Mouse (Mus musculus): ENCODE measurements around the gene Agl. TPM values are rescaled to one million over a fixed set of nuclear protein-coding genes. Genes with fewer than 3 reads are reported as not detected.
A peak's percentile ranks its signal among the peaks of the same experiment; 100 is the strongest.

The Agl gene
- 12.6 and 14.5 TPM in 2 replicates for polyA plus RNA-seq (2015; fragmentation: Nextera tagmentation; extraction: Ambion mirVana)

DNA sequence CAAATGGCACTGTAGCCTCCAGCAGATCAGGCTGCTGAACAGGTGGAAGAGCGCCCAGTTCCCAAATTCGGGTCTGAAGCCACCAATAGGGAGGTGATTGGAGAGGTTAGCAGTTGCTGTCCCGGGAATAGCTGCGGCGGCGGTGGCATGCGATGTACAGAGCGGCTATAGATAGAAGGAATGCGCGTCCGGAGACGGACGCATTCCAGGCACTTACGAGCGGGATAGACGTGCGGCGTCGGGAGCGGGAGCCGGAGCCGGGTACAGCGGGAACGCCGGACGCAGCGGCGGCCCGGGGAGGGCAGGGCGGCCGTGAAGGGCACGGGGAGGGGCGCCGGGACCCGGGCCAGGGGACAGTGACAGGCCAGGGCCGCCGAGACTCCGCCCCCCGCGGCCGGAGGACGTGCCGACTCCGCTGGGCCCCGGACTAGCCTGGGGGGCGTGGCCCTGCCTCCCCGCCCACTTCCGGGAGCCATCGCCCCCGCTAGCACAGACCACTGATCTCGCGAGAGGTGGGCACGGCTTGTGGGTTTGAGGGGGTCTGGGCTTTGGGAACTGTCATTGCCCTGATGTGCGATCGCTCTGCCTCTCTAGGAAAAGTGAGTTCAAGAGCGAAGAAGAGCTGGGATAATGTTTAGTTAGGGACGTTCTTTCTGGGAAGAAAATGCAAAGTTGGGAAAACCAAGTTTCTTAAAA is at the start of gene Agl:
Agl (minus strand) TSS at position 356 of the 696 bp plus-strand sequence.
- peaks cover 13% of the 10 kb centered on the region for H3K4me1 ChIP-seq (ENCODE audit: control insufficient read depth, insufficient read depth, low read length)
- under 1% methylated on average over 54 of the region's 57 CpGs for WGBS
- peak; percentile 100 for ATAC-seq
- H3K4me2 ChIP-seq (ENCODE audit: low read length): peak within 1 kb of the TSS; percentile 83
- no peaks in the 10 kb centered on the region for H3K27me3 ChIP-seq (ENCODE audit: control insufficient read depth, insufficient read depth, low read depth, low read length)
- peak within 1 kb of the TSS; percentile 73 for H3K9ac ChIP-seq (ENCODE audit: low read depth, low read length)
- H3K4me3 ChIP-seq (ENCODE audit: low read depth, low read length): peak within 1 kb of the TSS; percentile 55
- H3K27ac ChIP-seq (ENCODE audit: low read length): peak within 1 kb of the TSS; percentile 83
- no peaks in the 10 kb centered on the region for H3K36me3 ChIP-seq (ENCODE audit: control insufficient read depth, insufficient read depth, low read length)
- no peaks in the 10 kb centered on the region for H3K9me3 ChIP-seq (replicated peaks; ENCODE audit: control insufficient read depth, low read length, poor library complexity, severe bottlenecking)

DNA sequence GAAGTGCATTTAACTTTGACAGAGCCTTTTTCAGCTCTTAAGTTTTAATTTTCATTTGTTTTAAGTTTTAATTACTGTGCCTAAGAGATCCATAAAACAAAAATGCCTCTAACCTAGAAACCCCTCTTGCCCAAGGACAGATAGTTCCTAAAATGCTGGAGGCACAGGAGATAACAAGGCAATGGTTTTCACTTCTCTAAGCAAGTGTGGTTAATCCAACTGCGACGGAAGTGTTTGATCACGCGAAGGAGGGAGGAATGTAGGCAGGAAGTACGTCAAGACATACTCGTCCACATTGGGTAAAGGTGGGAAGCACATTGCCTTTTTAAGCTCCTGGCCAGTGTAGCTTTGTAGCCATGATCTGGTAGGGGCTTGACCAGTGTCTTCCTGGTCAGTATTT is 49.6 kb upstream of the Agl start:
- H3K9me3 ChIP-seq (replicated peaks; ENCODE audit: control insufficient read depth, low read length, poor library complexity, severe bottlenecking): no peaks in the 10 kb centered on the region
- no peak for ATAC-seq
- H3K4me3 ChIP-seq (ENCODE audit: low read depth, low read length): no peak overlapping the region
- no peak overlapping the region for H3K27ac ChIP-seq (ENCODE audit: low read length)
- H3K36me3 ChIP-seq (ENCODE audit: control insufficient read depth, insufficient read depth, low read length): no peaks in the 10 kb centered on the region
- no peak overlapping the region for H3K9ac ChIP-seq (ENCODE audit: low read depth, low read length)
- no peaks in the 10 kb centered on the region for H3K27me3 ChIP-seq (ENCODE audit: control insufficient read depth, insufficient read depth, low read depth, low read length)
- WGBS: 82% methylated on average over 6 of the region's 6 CpGs
- no peak overlapping the region for H3K4me2 ChIP-seq (ENCODE audit: low read length)
- H3K4me1 ChIP-seq (ENCODE audit: control insufficient read depth, insufficient read depth, low read length): 0 out of 2 replicates have a peak, but pooled peaks cover 4% of the 10 kb centered on the region

DNA sequence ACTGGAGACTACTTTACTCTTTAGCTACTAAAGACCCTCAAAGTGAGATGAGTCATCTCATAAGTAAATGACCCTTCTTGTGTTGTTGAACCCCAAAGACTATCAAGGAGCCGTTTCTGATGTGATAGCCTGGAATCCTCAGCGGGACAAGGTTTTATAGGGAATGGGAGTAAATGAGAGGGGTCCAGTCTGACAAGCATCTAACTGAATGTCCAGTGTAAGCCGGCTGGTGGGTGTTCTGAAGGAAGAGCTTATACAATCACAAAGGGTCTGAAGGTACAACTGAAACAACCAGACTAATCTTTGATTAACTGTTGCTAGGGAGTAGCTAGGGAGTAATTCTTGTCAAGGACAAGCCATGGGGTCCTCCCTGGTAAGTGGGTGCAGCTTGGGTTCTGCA is 44.5 kb upstream of the Agl start:
- H3K4me2 ChIP-seq (ENCODE audit: low read length): no peak overlapping the region
- no peaks in the 10 kb centered on the region for H3K9me3 ChIP-seq (replicated peaks; ENCODE audit: control insufficient read depth, low read length, poor library complexity, severe bottlenecking)
- no peaks in the 10 kb centered on the region for H3K4me1 ChIP-seq (ENCODE audit: control insufficient read depth, insufficient read depth, low read length)
- 90% methylated on average over 3 of the region's 3 CpGs for WGBS
- H3K9ac ChIP-seq (ENCODE audit: low read depth, low read length): no peak overlapping the region
- ATAC-seq: no peak
- no peak overlapping the region for H3K4me3 ChIP-seq (ENCODE audit: low read depth, low read length)
- no peaks in the 10 kb centered on the region for H3K27me3 ChIP-seq (ENCODE audit: control insufficient read depth, insufficient read depth, low read depth, low read length)
- no peaks in the 10 kb centered on the region for H3K36me3 ChIP-seq (ENCODE audit: control insufficient read depth, insufficient read depth, low read length)
- H3K27ac ChIP-seq (ENCODE audit: low read length): no peak overlapping the region

DNA sequence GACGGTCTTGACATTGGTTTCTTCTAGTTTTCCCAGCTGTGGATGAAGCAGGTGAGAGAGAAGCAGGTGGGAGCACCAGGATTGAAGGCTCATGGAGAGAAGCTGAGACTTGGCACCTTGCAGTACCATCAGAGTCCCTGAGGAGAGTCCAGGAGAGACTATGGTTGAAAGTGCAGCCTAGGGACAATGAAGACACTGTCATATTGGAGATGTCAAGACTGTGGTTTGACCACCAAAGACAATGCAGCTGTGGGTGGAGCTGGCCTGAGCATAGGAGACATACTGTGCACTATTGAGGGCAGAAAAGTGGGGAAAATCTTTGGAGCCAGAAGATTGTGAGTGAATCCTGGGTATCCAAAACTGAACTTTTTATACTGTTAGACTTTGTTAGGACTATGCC is 42.4 kb upstream of the Agl start:
- H3K9me3 ChIP-seq (replicated peaks; ENCODE audit: control insufficient read depth, low read length, poor library complexity, severe bottlenecking): no peaks in the 10 kb centered on the region
- WGBS: 90% methylated on average over 1 of the region's 1 CpGs
- H3K36me3 ChIP-seq (ENCODE audit: control insufficient read depth, insufficient read depth, low read length): no peaks in the 10 kb centered on the region
- no peak overlapping the region for H3K9ac ChIP-seq (ENCODE audit: low read depth, low read length)
- no peaks in the 10 kb centered on the region for H3K27me3 ChIP-seq (ENCODE audit: control insufficient read depth, insufficient read depth, low read depth, low read length)
- H3K4me3 ChIP-seq (ENCODE audit: low read depth, low read length): no peak overlapping the region
- no peak overlapping the region for H3K27ac ChIP-seq (ENCODE audit: low read length)
- no peak for ATAC-seq
- no peaks in the 10 kb centered on the region for H3K4me1 ChIP-seq (ENCODE audit: control insufficient read depth, insufficient read depth, low read length)
- no peak overlapping the region for H3K4me2 ChIP-seq (ENCODE audit: low read length)

DNA sequence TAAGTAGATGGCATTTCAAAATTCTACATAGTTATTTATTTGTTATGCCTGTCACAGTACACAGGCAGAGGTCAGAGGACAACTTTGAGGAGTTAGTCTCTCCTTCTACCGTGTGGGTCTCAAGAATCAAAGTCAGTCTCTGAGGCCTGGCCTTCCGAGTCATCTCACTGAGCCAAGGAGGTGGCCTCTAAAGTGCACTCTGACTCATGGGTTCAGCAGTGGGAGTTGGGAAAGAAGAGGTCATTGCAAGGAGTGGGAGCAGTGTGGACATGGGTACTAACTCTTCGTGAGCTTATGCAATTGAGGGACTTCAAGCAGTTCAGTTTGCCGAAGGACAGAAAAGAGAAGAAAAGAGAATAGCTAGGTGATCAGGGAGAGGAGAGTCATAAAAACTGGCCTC is 41.0 kb upstream of the Agl start:
- no peak for ATAC-seq
- no peaks in the 10 kb centered on the region for H3K27me3 ChIP-seq (ENCODE audit: control insufficient read depth, insufficient read depth, low read depth, low read length)
- no peaks in the 10 kb centered on the region for H3K36me3 ChIP-seq (ENCODE audit: control insufficient read depth, insufficient read depth, low read length)
- H3K9ac ChIP-seq (ENCODE audit: low read depth, low read length): no peak overlapping the region
- WGBS: 89% methylated on average over 4 of the region's 4 CpGs
- H3K4me3 ChIP-seq (ENCODE audit: low read depth, low read length): no peak overlapping the region
- no peaks in the 10 kb centered on the region for H3K9me3 ChIP-seq (replicated peaks; ENCODE audit: control insufficient read depth, low read length, poor library complexity, severe bottlenecking)
- H3K4me2 ChIP-seq (ENCODE audit: low read length): no peak overlapping the region
- no peaks in the 10 kb centered on the region for H3K4me1 ChIP-seq (ENCODE audit: control insufficient read depth, insufficient read depth, low read length)
- no peak overlapping the region for H3K27ac ChIP-seq (ENCODE audit: low read length)

DNA sequence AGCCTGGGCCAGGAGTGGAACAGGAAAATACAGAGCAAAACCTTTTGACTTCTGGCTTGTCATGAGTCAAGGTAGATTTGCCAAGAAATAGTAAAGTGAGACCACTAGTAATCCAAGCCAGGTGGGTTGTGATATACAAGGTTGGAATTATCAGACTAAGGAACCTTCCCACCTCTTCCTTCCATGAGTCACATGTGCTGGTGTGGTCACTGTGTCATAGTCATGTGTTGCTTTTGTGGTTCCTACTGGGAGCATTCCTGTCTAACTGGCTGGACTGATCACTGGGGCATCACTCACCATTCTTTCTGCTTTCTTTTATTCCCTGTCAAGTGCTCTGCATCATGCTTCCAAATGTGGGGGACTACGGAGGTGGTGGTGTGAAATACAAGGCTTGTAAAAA is 40.1 kb upstream of the Agl start:
- no peak for ATAC-seq
- Histone ChIP-seq H3K27me3 (ENCODE audit: control insufficient read depth, insufficient read depth, low read depth, low read length) (no peaks in the 10 kb centered on the region), H3K9ac (ENCODE audit: low read depth, low read length) (no peak overlapping the region), H3K36me3 (ENCODE audit: control insufficient read depth, insufficient read depth, low read length) (no peaks in the 10 kb centered on the region), H3K27ac (ENCODE audit: low read length) (no peak overlapping the region), H3K9me3 (replicated peaks; ENCODE audit: control insufficient read depth, low read length, poor library complexity, severe bottlenecking) (no peaks in the 10 kb centered on the region), H3K4me2 (ENCODE audit: low read length) (no peak overlapping the region), H3K4me3 (ENCODE audit: low read depth, low read length) (no peak overlapping the region), H3K4me1 (ENCODE audit: control insufficient read depth, insufficient read depth, low read length) (no peaks in the 10 kb centered on the region)
- WGBS: 89% methylated on average over 1 of the region's 1 CpGs

DNA sequence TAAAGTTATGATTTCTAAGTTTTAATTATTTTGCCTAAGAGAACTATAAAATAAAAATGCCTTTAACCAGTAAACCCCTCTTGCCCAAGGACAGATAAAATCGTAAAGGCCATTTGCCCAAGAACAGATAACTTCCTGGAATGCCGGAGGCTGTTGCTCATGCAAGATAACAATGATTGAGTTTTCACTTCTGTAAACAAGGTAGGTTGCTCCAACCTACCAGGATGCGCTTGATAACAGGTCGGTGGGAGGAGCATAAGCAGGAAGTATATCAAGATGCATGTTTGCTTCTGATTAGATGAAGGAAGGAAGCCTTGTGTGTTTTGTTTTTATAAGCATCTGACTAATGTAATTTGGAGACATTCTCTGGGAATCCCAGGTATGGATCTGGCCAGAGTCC is 38.1 kb upstream of the Agl start:
- no peak for ATAC-seq
- H3K4me1 ChIP-seq (ENCODE audit: control insufficient read depth, insufficient read depth, low read length): no peaks in the 10 kb centered on the region
- H3K9me3 ChIP-seq (replicated peaks; ENCODE audit: control insufficient read depth, low read length, poor library complexity, severe bottlenecking): no peaks in the 10 kb centered on the region
- 96% methylated on average over 4 of the region's 4 CpGs for WGBS
- H3K36me3 ChIP-seq (ENCODE audit: control insufficient read depth, insufficient read depth, low read length): no peaks in the 10 kb centered on the region
- H3K9ac ChIP-seq (ENCODE audit: low read depth, low read length): no peak overlapping the region
- no peak overlapping the region for H3K4me3 ChIP-seq (ENCODE audit: low read depth, low read length)
- H3K27ac ChIP-seq (ENCODE audit: low read length): no peak overlapping the region
- H3K27me3 ChIP-seq (ENCODE audit: control insufficient read depth, insufficient read depth, low read depth, low read length): no peaks in the 10 kb centered on the region
- no peak overlapping the region for H3K4me2 ChIP-seq (ENCODE audit: low read length)

DNA sequence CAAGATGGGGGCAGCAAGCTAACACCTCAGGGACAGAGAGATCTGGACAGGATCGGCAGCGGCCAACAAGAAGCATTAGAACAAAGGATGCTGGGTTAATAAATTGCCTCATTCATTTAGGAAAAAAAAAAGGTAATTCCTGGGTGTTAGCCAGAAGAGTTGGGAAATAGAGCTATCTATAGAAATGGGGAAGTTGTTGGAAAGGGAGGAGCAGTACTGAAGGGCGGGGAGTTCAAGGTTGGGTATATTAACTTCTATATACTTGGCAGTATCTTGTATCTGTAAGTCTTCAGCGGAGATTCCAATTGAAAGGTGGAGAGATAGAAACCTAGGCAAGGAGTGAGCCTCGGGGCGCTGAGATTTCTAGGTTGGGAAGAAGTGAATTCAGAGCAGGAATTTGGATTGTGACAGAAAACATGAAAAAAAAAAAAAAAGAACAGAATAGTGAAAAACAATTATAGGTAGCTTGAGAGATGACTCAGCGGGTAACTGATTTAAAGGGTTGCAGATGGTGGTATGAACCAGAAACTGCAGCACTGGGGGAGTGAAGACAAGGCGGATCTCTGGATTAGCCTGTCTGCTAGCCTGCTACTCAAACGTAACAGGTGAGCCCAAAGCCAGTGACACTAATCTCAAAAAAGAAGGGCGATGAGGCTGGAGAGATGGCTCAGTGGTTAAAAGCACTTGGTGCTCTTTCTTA is 37.1 kb upstream of the Agl start:
- H3K4me1 ChIP-seq (ENCODE audit: control insufficient read depth, insufficient read depth, low read length): no peaks in the 10 kb centered on the region
- no peak for ATAC-seq
- no peak overlapping the region for H3K9ac ChIP-seq (ENCODE audit: low read depth, low read length)
- H3K4me2 ChIP-seq (ENCODE audit: low read length): no peak overlapping the region
- 92% methylated on average over 10 of the region's 10 CpGs for WGBS
- H3K9me3 ChIP-seq (replicated peaks; ENCODE audit: control insufficient read depth, low read length, poor library complexity, severe bottlenecking): no peaks in the 10 kb centered on the region
- no peak overlapping the region for H3K4me3 ChIP-seq (ENCODE audit: low read depth, low read length)
- no peak overlapping the region for H3K27ac ChIP-seq (ENCODE audit: low read length)
- no peaks in the 10 kb centered on the region for H3K27me3 ChIP-seq (ENCODE audit: control insufficient read depth, insufficient read depth, low read depth, low read length)
- H3K36me3 ChIP-seq (ENCODE audit: control insufficient read depth, insufficient read depth, low read length): no peaks in the 10 kb centered on the region

DNA sequence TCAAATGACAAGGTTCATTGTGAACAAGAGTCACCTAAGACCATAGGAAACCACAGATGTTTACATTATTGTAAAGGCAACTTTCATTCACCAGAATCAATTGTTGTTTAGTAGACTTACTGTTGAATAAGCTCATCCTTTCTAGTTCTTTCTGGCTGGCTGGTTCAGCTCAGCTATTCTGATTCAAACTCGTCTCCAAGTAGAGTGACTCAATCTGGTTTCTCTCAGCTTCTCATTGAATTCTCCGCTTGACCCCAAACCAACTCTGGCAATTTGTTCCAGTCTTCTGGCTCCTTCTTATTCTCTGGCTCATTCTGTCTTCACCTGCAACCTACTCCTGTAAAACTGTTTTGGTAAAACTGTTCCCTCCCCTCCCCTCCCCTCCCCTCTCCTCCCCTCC is 33.3 kb upstream of the Agl start:
- no peaks in the 10 kb centered on the region for H3K27me3 ChIP-seq (ENCODE audit: control insufficient read depth, insufficient read depth, low read depth, low read length)
- no peak overlapping the region for H3K4me3 ChIP-seq (ENCODE audit: low read depth, low read length)
- H3K9ac ChIP-seq (ENCODE audit: low read depth, low read length): no peak overlapping the region
- no peaks in the 10 kb centered on the region for H3K36me3 ChIP-seq (ENCODE audit: control insufficient read depth, insufficient read depth, low read length)
- no peak overlapping the region for H3K4me2 ChIP-seq (ENCODE audit: low read length)
- 77% methylated on average over 2 of the region's 2 CpGs for WGBS
- ATAC-seq: no peak
- no peaks in the 10 kb centered on the region for H3K9me3 ChIP-seq (replicated peaks; ENCODE audit: control insufficient read depth, low read length, poor library complexity, severe bottlenecking)
- no peaks in the 10 kb centered on the region for H3K4me1 ChIP-seq (ENCODE audit: control insufficient read depth, insufficient read depth, low read length)
- no peak overlapping the region for H3K27ac ChIP-seq (ENCODE audit: low read length)

All from midbrain, embryonic 16.5 days (tissue).